Mouse (Mus musculus) cerebellum, postnatal 14 days (tissue): ENCODE measurements around the gene Atxn2.

Experiments
- DNase-seq, 2 experiments: peaks; one replicate each; pipeline ENCODE4 v3.0.0; 2021; ENCODE audit warnings: mixed read lengths in 2 of 2

Atxn2 gene

GRCm38 (mm10) chr5:121766038-121766773 lies 55.1 kb downstream of the Atxn2 start:
- DNase-seq: no peak

- DNase-seq: no peak
Observed at GRCm38 (mm10) chr5:121767564-121767963, 56.4 kb downstream of the Atxn2 start.

- no peak for DNase-seq
Observed at GRCm38 (mm10) chr5:121769827-121770226, 58.7 kb downstream of the Atxn2 start.

GRCm38 (mm10) chr5:121771611-121772010 lies 60.5 kb downstream of the Atxn2 start:
- DNase-seq: no peak

GRCm38 (mm10) chr5:121778485-121779119 lies 67.5 kb downstream of the Atxn2 start:
- DNase-seq: peak in 1 of 2 experiments; percentile 23

- DNase-seq: no peak
Observed at GRCm38 (mm10) chr5:121780180-121780579, 69.0 kb downstream of the Atxn2 start.

GRCm38 (mm10) chr5:121782467-121782866 lies 71.3 kb downstream of the Atxn2 start:
- peak in 1 of 2 experiments; percentile 18 for DNase-seq

GRCm38 (mm10) chr5:121783862-121784500 lies 72.8 kb downstream of the Atxn2 start:
- peak; percentile 27 to 45 for DNase-seq

- DNase-seq: no peak
Observed at GRCm38 (mm10) chr5:121791026-121791425, 79.9 kb downstream of the Atxn2 start.

- no peak for DNase-seq
Observed at GRCm38 (mm10) chr5:121795800-121796199, 84.7 kb downstream of the Atxn2 start.

GRCm38 (mm10) chr5:121798447-121798846 lies 87.3 kb downstream of the Atxn2 start:
- no peak for DNase-seq

GRCm38 (mm10) chr5:121807186-121807585 lies 96.0 kb downstream of the Atxn2 start:
- peak in 1 of 2 experiments; percentile 15 for DNase-seq

GRCm38 (mm10) chr5:121808202-121808601 lies 97.1 kb downstream of the Atxn2 start:
- DNase-seq: no peak

- peak; percentile 53 to 59 for DNase-seq
Observed at GRCm38 (mm10) chr5:121809667-121810224, 98.6 kb downstream of the Atxn2 start.

GRCm38 (mm10) chr5:121810331-121811151 lies 99.4 kb downstream of the Atxn2 start:
- peak in 1 of 2 experiments; percentile 19 for DNase-seq

- peak; percentile 62 to 72 for DNase-seq
Observed at GRCm38 (mm10) chr5:121811485-121811931, 100.4 kb downstream of the Atxn2 start.

GRCm38 (mm10) chr5:121812526-121813243 lies 101.5 kb downstream of the Atxn2 start:
- peak in 1 of 2 experiments; percentile 5 for DNase-seq

GRCm38 (mm10) chr5:121813744-121814143 lies 102.6 kb downstream of the Atxn2 start:
- DNase-seq: peak; percentile 6 to 7

- DNase-seq: peak; percentile 82 to 84
Observed at GRCm38 (mm10) chr5:121815067-121815466, 103.9 kb downstream of the Atxn2 start.

- DNase-seq: peak; percentile 17 to 21
Observed at GRCm38 (mm10) chr5:121815867-121816380, 104.8 kb downstream of the Atxn2 start.

- peak in 1 of 2 experiments; percentile 8 for DNase-seq
Observed at GRCm38 (mm10) chr5:121816611-121817010, 105.5 kb downstream of the Atxn2 start.
